Mouse (Mus musculus) kidney, adult 8-10 months (tissue): ENCODE measurements around the gene Mthfd1l.
A peak's percentile ranks its signal among the peaks of the same experiment; 100 is the strongest.
"Not testable (repeated sequence)": the region's sequence is repeated elsewhere in the genome, so short reads cannot be mapped to it uniquely, and the experiment has no call there.

Experiments
- DNase-seq, 2 experiments: peaks; one replicate each; pipeline ENCODE4 v3.0.0; 2022

The Mthfd1l gene

GRCm38 (mm10) chr10:4085363-4086141 lies 112.6 kb downstream of the Mthfd1l start:
- no peak for DNase-seq

DNA sequence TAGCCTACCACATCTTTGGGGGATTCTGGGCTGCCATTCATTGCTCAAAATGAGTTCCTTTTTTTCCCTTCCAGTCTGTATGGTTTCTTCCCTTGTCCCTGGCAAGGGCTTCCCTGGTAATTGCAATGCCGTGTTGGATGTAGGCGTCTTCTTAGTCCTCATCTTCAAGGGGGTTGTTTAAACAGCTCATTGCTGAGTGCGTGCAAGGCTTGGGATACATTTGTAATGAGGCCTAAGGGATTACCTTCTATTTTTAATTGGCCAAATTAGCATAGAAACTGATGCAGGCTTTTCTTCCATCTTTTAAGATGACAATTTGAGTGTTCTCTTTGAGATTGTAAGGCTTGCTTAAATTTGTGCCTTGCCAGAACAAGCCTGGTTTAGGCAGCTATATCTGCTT lies 114.6 kb downstream of the Mthfd1l start:
- no peak for DNase-seq

DNA sequence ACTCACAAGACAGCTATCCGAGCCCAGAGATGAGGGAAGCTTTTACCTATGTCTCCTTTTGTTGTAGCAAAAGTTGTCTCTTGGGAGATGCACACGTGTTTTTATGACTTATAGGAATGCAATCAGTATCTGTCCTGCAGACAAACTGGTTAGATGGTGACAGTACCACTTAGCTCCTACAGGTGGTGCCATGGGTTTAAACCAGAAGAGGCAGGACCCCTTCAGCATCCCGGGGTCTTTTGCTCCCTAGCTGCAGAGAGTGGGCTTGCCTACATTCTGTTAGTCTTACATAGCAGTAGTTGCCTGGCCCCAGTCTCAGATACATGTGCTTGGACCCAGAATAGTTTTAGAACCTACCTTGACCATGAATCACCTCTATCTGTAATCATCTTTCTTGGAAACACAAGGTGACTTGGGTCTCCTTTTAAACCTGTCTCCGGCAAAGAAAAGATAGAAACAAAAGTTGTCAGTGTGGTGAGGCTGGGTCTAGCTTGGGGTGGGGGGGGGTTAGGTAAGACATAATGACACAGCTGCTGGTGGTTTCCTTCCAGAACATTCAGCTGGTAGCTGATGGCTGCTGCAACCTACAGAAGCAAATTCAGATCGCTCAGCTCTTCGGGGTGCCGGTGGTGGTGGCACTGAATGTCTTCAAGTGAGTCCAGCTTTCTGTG lies 116.0 kb downstream of the Mthfd1l start:
- DNase-seq, result peak in 1 of 2 experiments; percentile 30

GRCm38 (mm10) chr10:4089885-4090284 lies 117.0 kb downstream of the Mthfd1l start:
- no peak for DNase-seq

GRCm38 (mm10) chr10:4092990-4093389 lies 120.1 kb downstream of the Mthfd1l start:
- DNase-seq, result no peak

DNA sequence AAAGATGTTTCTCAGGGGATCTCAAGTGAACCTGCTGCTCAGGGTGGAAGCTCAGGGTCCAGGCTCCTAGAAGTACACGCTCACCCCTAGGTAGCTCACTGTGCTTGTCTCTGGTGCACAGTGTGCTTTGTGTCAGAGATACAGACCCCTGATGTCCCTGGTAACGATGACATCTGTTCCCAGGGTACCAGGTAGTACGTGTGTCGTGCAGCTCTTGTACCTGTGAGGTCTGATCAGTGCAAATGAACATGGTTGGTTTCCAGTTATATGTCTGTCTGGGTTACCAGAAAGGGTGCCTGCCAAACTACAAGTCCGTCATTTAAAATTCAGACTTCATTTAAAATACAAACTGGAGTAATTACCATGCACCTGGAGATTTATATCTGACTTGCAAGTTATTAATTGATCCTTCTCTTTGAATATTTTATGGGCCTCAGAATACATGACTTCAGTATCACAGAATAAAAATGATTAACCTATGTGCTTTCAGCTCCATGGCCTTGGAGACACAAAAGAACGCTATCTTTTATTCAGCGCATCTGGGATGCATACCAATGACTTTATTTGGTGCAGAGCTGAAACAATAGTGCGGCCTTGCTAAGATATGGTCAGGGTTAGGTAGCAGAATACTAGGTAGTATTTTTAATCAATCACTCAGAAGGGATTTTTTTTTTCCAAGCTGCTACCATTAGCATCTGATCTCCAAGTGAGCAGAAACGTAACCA lies 121.3 kb downstream of the Mthfd1l start:
- DNase-seq, result no peak

DNA sequence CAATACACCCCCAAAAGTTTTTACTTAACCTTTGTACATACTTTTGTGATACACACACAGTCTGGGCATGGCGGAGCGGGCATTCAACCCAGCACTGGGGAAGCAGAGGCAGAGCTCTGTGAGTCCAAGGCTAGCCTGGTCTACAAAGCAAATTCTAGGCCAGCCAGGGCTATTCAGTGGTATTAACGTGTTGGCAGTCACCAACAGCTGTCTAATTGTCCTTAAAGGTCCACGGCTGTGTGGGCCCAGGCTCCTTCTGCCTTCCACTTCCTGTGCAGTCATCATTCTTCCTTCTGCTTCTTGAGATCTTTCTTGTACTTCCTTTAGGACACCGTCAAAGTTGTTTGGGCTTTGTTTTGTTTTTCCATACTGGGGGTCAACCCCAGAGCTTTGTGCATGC lies 123.2 kb downstream of the Mthfd1l start:
- no peak for DNase-seq

DNA sequence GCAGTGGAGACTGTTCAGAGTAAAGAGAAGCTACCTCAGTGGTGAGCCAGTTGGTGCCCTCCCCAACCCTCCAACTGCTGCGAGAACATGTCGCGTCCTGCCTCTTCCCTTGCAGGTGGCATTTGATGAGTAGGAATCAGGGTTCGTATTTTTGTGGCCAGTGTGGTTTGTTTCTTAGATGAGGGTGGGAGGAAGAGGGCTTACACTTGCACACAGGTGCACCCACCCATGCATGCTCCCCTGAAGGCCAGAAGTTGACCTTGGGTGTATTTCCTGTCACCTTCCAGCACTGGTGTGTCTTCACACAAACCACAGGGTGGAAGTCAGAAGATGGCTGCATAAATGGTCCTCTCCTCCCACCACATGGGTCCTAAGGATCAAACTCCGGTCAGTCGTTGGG lies 127.1 kb downstream of the Mthfd1l start:
- no peak for DNase-seq

DNA sequence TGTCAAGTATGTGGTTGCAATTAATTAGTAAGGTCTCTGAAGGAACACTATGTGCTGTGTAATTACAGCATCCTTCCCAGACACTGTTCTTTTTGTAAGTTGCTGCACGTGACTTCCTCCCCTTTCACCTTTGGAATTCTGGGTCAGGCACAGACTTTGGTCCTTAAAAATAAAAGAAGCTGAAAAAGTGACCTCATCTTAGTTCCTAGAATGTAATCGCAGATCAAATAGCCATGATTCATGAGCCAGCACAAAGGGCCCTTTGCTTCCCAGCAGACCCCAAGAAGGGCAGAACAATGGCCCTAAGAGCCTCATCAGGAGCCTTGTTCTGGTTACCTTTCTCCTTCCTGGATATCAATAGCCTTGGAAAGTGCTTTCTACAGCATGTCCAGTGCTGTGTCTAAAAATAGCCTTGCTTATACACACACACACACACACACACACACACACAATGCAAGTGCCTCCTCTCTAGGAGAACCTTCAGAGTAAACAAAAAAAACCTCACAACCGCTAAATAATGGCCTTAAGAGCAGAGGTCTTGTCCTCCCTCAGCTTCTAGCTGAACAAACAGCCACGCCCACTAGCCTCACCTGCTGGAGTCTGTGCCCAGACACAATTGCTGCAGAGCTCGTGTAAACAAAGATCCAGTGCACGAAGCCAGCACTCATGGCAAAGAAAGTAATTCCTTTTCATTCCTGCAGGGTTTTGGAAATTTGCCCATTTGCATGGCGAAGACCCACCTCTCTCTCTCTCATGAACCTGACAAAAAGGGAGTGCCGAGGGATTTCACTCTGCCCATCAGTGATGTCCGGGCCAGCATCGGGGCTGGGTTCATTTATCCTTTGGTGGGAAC lies 133.0 kb downstream of the Mthfd1l start:
- DNase-seq, result no peak

DNA sequence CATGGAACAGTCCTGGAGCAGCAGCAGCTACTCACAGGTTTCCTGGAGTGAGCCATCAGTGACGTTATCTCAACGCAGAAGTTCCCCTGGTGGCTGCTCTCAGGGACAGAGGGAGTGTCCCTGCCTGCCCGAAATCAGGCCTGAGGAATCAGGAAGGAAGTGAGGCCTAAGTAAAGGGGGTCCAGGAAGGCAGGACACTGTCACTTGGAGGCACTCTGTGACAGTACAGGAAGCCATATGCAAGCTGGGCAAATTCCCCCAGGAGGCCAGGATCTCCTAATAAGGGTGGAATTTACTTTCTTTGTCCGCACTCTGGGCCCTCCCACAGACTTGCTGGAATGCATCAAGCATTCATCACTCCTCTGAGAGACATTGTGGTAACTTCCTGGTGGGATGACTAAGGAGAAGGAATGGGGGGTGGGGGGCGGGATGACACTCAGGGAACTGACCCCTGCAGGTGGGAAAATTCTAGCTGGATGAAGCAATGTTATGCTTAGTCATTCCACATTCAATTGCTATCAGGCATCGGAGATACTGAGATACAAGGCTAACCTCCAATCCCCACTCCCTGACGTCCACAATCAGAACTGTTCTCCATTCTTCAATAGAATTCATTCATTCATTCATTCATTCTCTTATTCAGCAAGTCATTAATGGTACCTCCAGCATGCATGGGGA lies 134.9 kb downstream of the Mthfd1l start:
- peak; percentile 62 to 64 for DNase-seq

DNA sequence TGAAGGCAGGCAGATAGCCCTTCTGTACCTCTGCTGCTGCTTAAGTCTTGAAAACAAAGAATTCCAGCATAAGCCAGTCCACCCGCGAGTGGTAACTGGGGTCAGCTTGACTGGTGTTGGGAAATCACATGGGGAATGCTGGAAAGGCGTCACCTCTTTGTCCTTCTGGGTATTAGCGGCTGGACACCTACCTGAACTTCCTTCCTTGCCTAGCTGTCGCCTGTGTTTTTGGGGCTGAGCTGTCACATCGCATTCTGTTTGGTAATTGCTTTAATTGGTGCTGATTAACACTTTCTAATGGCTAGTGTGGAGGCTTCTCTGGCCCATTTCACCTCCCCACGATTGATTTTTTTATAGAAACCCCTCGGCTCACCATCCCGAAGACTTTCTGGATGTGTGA lies 135.5 kb downstream of the Mthfd1l start:
- DNase-seq, result no peak

- no peak for DNase-seq
Measured at GRCm38 (mm10) chr10:4111095-4111794, 138.3 kb downstream of the Mthfd1l start.

DNA sequence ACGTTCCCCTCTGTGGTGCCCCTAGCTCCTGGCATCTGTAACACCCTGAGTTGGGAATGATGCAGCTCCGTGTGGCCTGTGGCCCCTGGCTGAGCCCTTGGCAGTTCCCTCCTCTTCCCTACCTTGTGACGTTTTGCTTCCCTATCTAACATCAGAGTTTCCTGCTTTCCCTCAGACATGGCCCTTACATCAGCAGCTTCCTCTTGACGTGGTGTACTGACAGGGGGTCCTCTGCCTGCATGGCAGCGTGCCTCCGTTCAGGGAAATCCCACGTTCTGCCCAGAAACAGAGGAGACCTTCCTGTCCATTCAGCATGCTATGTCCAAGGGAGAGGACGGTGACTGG lies 138.8 kb downstream of the Mthfd1l start:
- no peak for DNase-seq

- DNase-seq, result no peak
Measured at GRCm38 (mm10) chr10:4112611-4113327, 139.9 kb downstream of the Mthfd1l start.

- no peak for DNase-seq
Measured at GRCm38 (mm10) chr10:4113328-4113658, 140.4 kb downstream of the Mthfd1l start.

GRCm38 (mm10) chr10:4116653-4117052 lies 143.7 kb downstream of the Mthfd1l start:
- no peak for DNase-seq

DNA sequence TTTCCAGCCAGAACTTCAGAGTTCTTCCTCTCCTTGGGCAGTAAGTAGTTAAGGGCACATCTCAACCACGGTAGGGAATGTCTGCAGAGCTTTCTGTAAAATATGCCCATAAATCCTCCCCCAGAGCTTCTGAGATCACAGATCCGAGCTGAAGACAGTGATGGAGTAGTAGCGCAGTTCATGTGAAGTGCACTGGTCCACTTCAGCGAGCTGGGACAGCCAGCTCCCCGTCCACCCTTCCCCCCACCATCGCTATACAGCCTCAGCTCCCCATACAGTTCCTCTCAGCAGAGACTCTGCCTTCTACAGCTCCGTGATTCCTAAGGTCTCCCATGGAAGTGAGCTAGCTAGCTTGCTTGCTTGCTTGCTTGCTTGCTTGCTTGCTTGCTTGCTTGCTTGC lies 144.2 kb downstream of the Mthfd1l start:
- DNase-seq, result no peak

GRCm38 (mm10) chr10:4119287-4119686 lies 146.4 kb downstream of the Mthfd1l start:
- DNase-seq, result no peak

DNA sequence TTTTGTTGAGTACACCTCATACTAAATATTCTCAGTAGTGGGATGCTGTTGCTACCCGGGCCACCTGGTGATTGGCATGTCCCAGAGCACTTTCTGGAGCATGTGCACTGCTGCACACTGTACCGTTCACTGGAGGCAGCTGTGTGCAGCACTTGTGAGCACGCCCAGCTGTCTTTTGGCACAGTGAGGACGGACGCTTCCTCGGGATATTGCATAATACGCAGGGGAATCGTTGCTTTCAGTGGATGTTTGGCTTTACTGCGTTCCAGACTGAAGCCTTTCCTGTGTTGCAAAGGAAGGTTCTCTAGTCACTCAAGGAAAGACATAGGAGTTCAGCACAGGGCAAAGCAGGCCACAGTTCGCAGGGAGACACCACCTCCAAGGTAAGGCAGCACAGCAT lies 147.8 kb downstream of the Mthfd1l start:
- peak; percentile 48 to 65 for DNase-seq

DNA sequence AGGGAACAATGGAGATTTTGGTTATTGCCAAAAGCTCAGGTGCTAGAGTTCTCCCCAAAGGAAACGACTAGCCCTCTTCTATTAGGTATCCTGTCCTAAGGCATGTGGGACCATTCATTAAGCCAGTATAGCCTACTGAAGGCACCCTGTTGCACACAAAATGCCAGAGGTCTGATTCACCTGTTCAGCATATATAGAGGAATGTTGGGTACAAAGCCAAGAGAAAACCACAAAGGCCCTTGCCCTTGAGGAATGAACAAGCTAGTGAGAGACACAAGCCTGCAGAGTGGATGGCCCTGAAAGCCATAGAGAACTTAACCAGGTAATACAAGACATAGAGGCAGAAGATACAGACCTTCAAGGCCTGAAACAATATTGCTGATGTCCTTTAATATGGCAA lies 148.3 kb downstream of the Mthfd1l start:
- DNase-seq, result no peak

DNA sequence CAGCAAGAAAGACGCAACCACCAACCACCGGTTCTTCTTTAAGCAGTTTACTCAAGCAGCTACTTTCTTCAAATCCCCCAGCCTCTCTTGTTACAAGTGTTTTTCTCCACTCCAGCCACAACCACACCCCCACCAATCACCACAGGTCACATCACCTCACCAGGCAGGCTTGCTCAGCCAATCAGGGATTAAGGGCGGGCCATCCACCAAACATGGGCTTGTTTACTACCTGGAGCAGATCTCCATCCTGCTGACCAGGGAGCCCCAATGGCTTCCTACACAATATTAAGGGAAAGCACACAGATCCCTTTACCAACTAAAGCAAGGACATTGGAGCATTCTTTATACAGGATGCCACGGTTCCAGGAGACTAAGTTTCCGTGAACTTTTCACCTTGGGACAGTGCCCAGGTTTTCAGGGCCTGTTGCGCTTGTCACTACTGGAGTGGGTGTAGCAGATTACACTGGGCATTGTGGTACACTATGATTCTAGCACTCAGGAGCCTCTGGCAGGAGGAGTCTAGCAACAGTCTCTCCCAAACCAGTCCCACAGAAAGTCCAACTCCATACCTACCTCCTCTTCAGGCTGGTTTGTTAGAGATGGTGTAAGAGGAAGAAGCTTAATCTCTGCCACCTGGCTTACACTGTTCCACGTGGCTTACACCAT lies 150.5 kb downstream of the Mthfd1l start:
- DNase-seq, result not testable (repeated sequence)
